Mouse (Mus musculus): Measurements from ENCODE around the gene Gm6803. TPM values are rescaled to one million over a fixed set of nuclear protein-coding genes. Genes with fewer than 3 reads are reported as not detected.
"Not testable (repeated sequence)": the region's sequence is repeated elsewhere in the genome, so short reads cannot be mapped to it uniquely, and the experiment has no call there.

The Gm6803 gene
- polyA plus RNA-seq, 1 experiment from 2014 or later, result not detected

DNA sequence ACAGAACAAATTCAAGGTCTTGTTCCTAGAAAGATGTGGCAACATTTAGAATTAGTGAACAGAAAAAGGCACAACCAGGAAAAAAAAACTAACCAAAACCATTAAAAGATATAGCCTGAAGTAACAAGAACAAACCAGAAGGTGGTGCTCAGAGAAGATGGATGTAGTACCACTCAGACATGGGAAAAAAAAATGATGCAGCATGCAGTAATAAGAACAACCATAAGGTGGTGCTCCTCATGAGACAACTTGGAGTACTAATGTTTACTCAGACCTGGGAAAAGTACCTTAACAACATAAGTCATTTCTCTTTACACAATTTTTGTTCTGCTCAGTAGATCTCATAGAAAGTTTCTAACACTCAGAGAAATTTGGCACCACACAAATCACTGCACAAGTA is 34.6 kb downstream of the Gm6803 start:
- not testable (repeated sequence) for ATAC-seq (replicated peaks; ENCODE audit: insufficient number of reproducible peaks, low FRiP score, low TSS enrichment, low read depth); H3K27ac ChIP-seq (replicated peaks; ENCODE audit: low read depth, low read length); H3K9ac ChIP-seq (replicated peaks; ENCODE audit: low read length); H3K4me3 ChIP-seq (ENCODE audit: low read depth, low read length); H3K36me3 ChIP-seq (replicated peaks; ENCODE audit: control insufficient read depth, insufficient read depth, low read depth, low read length); DNase-seq (ENCODE audit: low spot score); H3K27me3 ChIP-seq (ENCODE audit: control insufficient read depth, insufficient read depth, low read length); H3K4me2 ChIP-seq (ENCODE audit: low read depth, low read length); H3K9me3 ChIP-seq (replicated peaks; ENCODE audit: control insufficient read depth, low read length); H3K4me1 ChIP-seq (ENCODE audit: control insufficient read depth, insufficient read depth, low read length)

Other genes starting within 250 kb of the Gm6803 start
- not detected in 2 replicates for gene Gm21319, start 243.0 kb downstream of the Gm6803 start, polyA plus RNA-seq (2014; fragmentation: Nextera tagmentation; extraction: Ambion mirVana)
- gene Gm21936, start 223.3 kb downstream of the Gm6803 start, polyA plus RNA-seq (2014; fragmentation: Nextera tagmentation; extraction: Ambion mirVana), result not detected in 2 replicates
- gene BB287469, start 202.2 kb downstream of the Gm6803 start, polyA plus RNA-seq (2014; fragmentation: Nextera tagmentation; extraction: Ambion mirVana), result not detected in 2 replicates
- not detected in 2 replicates for gene Gm2001, start 176.4 kb downstream of the Gm6803 start, polyA plus RNA-seq (2014; fragmentation: Nextera tagmentation; extraction: Ambion mirVana)
- gene Gm2016, start 144.7 kb downstream of the Gm6803 start, polyA plus RNA-seq (2014; fragmentation: Nextera tagmentation; extraction: Ambion mirVana), result not detected in 2 replicates
- gene Gm2022, start 123.4 kb downstream of the Gm6803 start, polyA plus RNA-seq (2014; fragmentation: Nextera tagmentation; extraction: Ambion mirVana), result not detected in 2 replicates
- gene Gm2035, start 98.9 kb downstream of the Gm6803 start, polyA plus RNA-seq (2014; fragmentation: Nextera tagmentation; extraction: Ambion mirVana), result not detected in 2 replicates
- gene Gm2042, start 64.7 kb downstream of the Gm6803 start, polyA plus RNA-seq (2014; fragmentation: Nextera tagmentation; extraction: Ambion mirVana), result not detected in 2 replicates
- not detected in 2 replicates for gene Gm2075, start 6.9 kb downstream of the Gm6803 start, polyA plus RNA-seq (2014; fragmentation: Nextera tagmentation; extraction: Ambion mirVana)
- gene Gm2056, start 8.2 kb upstream of the Gm6803 start, polyA plus RNA-seq (2014; fragmentation: Nextera tagmentation; extraction: Ambion mirVana), result not detected in 2 replicates
- gene Gm16368, start 64.9 kb upstream of the Gm6803 start, polyA plus RNA-seq (2014; fragmentation: Nextera tagmentation; extraction: Ambion mirVana), result not detected in 2 replicates
- gene Gm10436, start 163.3 kb upstream of the Gm6803 start, polyA plus RNA-seq (2014; fragmentation: Nextera tagmentation; extraction: Ambion mirVana), result not detected in 2 replicates
- not detected in 2 replicates for gene Gm8332, start 231.3 kb upstream of the Gm6803 start, polyA plus RNA-seq (2014; fragmentation: Nextera tagmentation; extraction: Ambion mirVana)